Mouse (Mus musculus) midbrain, postnatal 0 days (tissue): ENCODE measurements at regions not wholly inside any gene's neighbourhood (a gene's known extent, or its start where the extent isn't known, plus 50 kb on each side); places are given as distances from the start of the nearest gene placed in this dataset.

Experiments
- ATAC-seq: fragments of 200-750 bp; cut with Nextera tagmentation; 2 replicates; pipeline ENCODE4 v1.8.0; 2017; ENCODE audit warnings: moderate number of reproducible peaks, mild to moderate bottlenecking, moderate TSS enrichment, moderate library complexity; ENCODE audit not compliant: low FRiP score
- DNase-seq: peaks from one replicate; pipeline ENCODE4 v3.0.0-alpha.2; 2015; ENCODE audit warnings: low spot score
- H3K27ac ChIP-seq: fragments of 300-500 bp; sonication (generic); 2 replicates; pipeline ENCODE4 v1.5.1; 2014; ENCODE audit warnings: low read depth, mild to moderate bottlenecking, low read length, mixed read lengths
- H3K27me3 ChIP-seq: fragments of 300-500 bp; sonication (generic); 2 replicates; pipeline ENCODE4 v1.6.1; 2014; ENCODE audit warnings: low read length, control low read depth, mixed read lengths; ENCODE audit not compliant: insufficient read depth
- H3K36me3 ChIP-seq: fragments of 300-500 bp; sonication (generic); 2 replicates; pipeline ENCODE4 v1.6.1; 2014; ENCODE audit warnings: low read length, control low read depth, mixed read lengths; ENCODE audit not compliant: insufficient read depth
- H3K4me1 ChIP-seq: fragments of 300-500 bp; sonication (generic); 2 replicates; pipeline ENCODE4 v1.6.1; 2014; ENCODE audit warnings: mild to moderate bottlenecking, control low read depth, antibody characterized with exemption, low read length, mixed read lengths; ENCODE audit not compliant: insufficient read depth
- H3K4me2 ChIP-seq: fragments of 300-500 bp; sonication (generic); 2 replicates; pipeline ENCODE4 v1.6.1; 2014; ENCODE audit warnings: low read depth, mild to moderate bottlenecking, low read length, mixed read lengths; ENCODE audit not compliant: poor library complexity, severe bottlenecking
- H3K4me3 ChIP-seq: fragments of 300-500 bp; sonication (generic); 2 replicates; pipeline ENCODE4 v1.5.1; 2014; ENCODE audit warnings: low read depth, mild to moderate bottlenecking, low read length, moderate library complexity
- H3K9ac ChIP-seq: fragments of 300-500 bp; sonication (generic); replicated peaks from 2 replicates; pipeline ENCODE4 v1.6.1; 2014; ENCODE audit warnings: mild to moderate bottlenecking, low read length, moderate library complexity, mixed read lengths; ENCODE audit not compliant: poor library complexity, severe bottlenecking
- H3K9me3 ChIP-seq: fragments of 300-500 bp; sonication (generic); 2 replicates; pipeline ENCODE4 v1.6.1; 2016; ENCODE audit warnings: low read length, control low read depth
- CTCF ChIP-seq: IDR thresholded peaks from 2 replicates; pipeline ENCODE4 v1.5.1; 2016; ENCODE audit warnings: antibody characterized with exemption, mild to moderate bottlenecking
- WGBS: fragments of 180-500 bp; shearing (Covaris S2); extraction: QIAGEN DNeasy Blood & Tissue Kit; methylation state at CpG from one replicate; pipeline ENCODE4 v1.1.7; 2014; 5-methylcytosine and 5-hydroxymethylcytosine counted together

- no peak for TF ChIP-seq CTCF
- no peak for ATAC-seq
- Histone ChIP-seq H3K36me3 (no peaks in the 10 kb centered on the region), H3K4me3 (no peak overlapping the region), H3K27me3 (no peaks in the 10 kb centered on the region), H3K4me2 (no peak overlapping the region), H3K27ac (no peak overlapping the region), H3K4me1 (no peaks in the 10 kb centered on the region), H3K9ac (no peak overlapping the region), H3K9me3 (no peaks in the 10 kb centered on the region)
- 81% methylated on average over 1 of the region's 1 CpGs for WGBS
- DNase-seq = peak; percentile 21
Measured at GRCm38 (mm10) chr14:58939086-58939485, 203.6 kb downstream of the 1700129C05Rik start.

DNA sequence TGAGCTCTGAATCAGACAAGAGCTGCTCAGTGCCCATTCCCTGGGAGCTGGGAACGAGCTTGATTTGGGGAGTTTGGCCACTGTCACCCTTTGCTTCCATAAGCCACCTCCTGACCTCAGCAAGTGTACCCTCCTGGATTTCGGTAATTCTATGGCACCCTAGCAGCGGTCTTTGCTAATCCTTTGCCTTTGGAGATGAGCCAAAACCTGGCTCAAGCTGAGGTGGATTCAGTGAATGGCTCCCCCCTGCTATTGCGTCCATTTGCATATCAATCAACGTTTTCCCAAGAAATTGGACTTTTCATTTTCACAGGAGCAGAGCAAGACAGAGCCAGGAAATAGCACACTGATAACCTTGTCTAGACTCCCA lies 204.1 kb downstream of the 1700129C05Rik start:
- peak; percentile 1 for DNase-seq

DNA sequence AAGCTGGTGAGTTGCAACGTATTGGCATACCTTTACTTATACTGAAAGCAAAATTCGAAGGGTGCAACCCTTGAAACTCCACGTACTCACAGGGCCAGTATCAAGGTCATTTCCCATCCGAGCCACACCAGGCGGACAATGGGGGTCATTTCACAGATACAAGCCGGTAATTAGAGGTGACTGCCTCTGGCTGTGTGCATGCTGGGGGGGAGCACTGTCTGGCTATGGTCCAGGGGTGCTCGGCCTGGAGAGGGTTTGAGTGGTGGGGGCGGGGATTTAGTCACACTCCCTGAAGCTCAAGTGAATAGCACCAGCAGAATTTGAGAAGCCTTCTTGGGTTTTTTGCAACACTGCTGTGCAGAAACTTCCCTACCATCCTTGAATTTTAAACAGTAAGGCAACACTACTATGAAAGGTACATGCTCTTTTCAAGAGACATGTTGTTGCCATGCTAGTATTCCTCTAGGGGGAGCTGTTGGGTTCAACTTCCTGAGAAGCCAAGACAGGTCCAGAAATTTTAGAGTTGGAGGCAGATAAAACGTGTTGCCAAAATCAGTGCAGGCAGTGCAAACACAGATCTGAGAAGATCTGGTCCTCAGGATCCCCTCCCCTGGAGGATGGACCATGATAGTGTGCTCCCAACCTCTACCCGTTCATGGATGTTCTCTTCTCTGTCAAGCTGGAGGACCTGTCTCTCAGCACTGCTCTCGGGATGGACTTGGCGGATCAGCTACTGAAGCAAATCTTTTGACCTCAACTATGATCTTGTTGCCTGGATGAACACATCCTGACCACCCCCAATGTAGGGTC lies 204.7 kb downstream of the 1700129C05Rik start:
- ATAC-seq = peak; percentile 44; the same call in 1 of the 2 replicates
- Histone ChIP-seq H3K27ac (no peak overlapping the region), H3K4me3 (no peak overlapping the region), H3K9me3 (no peaks in the 10 kb centered on the region), H3K4me2 (no peak overlapping the region), H3K36me3 (no peaks in the 10 kb centered on the region), H3K4me1 (no peaks in the 10 kb centered on the region), H3K27me3 (no peaks in the 10 kb centered on the region), H3K9ac (no peak overlapping the region)
- peak; percentile 76 for DNase-seq
- WGBS = 43% methylated on average over 12 of the region's 12 CpGs
- peak; percentile 59 for TF ChIP-seq CTCF

More for the DNA sequence above, 204.1 kb downstream of the 1700129C05Rik start:
- Histone ChIP-seq H3K27ac (no peak overlapping the region), H3K9ac (no peak overlapping the region), H3K4me2 (no peak overlapping the region), H3K9me3 (no peaks in the 10 kb centered on the region), H3K36me3 (no peaks in the 10 kb centered on the region), H3K4me1 (no peaks in the 10 kb centered on the region), H3K4me3 (no peak overlapping the region), H3K27me3 (no peaks in the 10 kb centered on the region)
- no peak for ATAC-seq
- 20% methylated on average over 5 of the region's 5 CpGs for WGBS
- no peak for TF ChIP-seq CTCF

GRCm38 (mm10) chr14:58937331-58937730 lies 205.4 kb downstream of the 1700129C05Rik start:
- Histone ChIP-seq H3K9ac (no peak overlapping the region), H3K4me1 (no peaks in the 10 kb centered on the region), H3K27me3 (no peaks in the 10 kb centered on the region), H3K36me3 (no peaks in the 10 kb centered on the region), H3K9me3 (no peaks in the 10 kb centered on the region), H3K4me3 (no peak overlapping the region), H3K4me2 (no peak overlapping the region), H3K27ac (no peak overlapping the region)
- TF ChIP-seq CTCF = no peak
- ATAC-seq (no peak), DNase-seq (peak; percentile 75)
- 27% methylated on average over 8 of the region's 8 CpGs for WGBS

DNA sequence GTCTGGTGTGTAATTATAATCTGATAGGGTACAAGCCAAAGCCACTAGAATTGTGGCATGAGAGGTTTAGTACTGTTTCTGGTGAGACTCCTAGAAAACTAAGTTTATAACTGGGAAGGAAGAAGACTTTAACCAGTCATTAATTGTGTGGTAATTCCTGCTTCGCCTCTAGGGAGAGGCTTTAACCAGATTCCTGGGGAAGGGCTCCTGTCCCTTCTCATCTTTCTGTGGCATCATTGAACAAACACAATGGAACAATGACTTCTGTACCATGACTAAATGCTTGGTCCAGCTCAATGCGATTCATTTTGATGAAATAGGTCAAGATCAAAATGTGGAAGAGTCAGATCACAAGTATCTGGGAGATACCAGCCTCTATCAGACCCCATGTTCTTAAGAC lies 206.6 kb downstream of the 1700129C05Rik start:
- no peaks in the 10 kb centered on the region for H3K9me3 ChIP-seq
- 52% methylated on average over 2 of the region's 2 CpGs for WGBS
- DNase-seq (no peak), ATAC-seq (no peak)
- H3K27ac ChIP-seq = no peak overlapping the region
- no peaks in the 10 kb centered on the region for H3K4me1 ChIP-seq
- TF ChIP-seq CTCF = no peak
- no peaks in the 10 kb centered on the region for H3K27me3 ChIP-seq
- H3K4me2 ChIP-seq = no peak overlapping the region
- H3K9ac ChIP-seq = no peak overlapping the region
- no peaks in the 10 kb centered on the region for H3K36me3 ChIP-seq
- no peak overlapping the region for H3K4me3 ChIP-seq

GRCm38 (mm10) chr14:58917853-58918252 lies 224.8 kb downstream of the 1700129C05Rik start:
- no peak overlapping the region for H3K4me2 ChIP-seq
- WGBS = 68% methylated on average over 9 of the region's 9 CpGs
- H3K4me3 ChIP-seq = no peak overlapping the region
- TF ChIP-seq CTCF = peak; percentile 72
- H3K36me3 ChIP-seq = no peaks in the 10 kb centered on the region
- H3K4me1 ChIP-seq = no peaks in the 10 kb centered on the region
- H3K9me3 ChIP-seq = no peaks in the 10 kb centered on the region
- DNase-seq (peak; percentile 48), ATAC-seq (no peak)
- H3K27ac ChIP-seq = no peak overlapping the region
- H3K27me3 ChIP-seq = no peaks in the 10 kb centered on the region
- no peak overlapping the region for H3K9ac ChIP-seq
